Mouse (Mus musculus) hindbrain, embryonic 10.5 days (tissue): ENCODE data around the gene Msl3l2. TPM values are rescaled to one million over a fixed set of nuclear protein-coding genes. Genes with fewer than 3 reads are reported as not detected.
A peak's percentile ranks its signal among the peaks of the same experiment; 100 is the strongest.

Experiments used
- DNase-seq: peaks from one replicate; pipeline ENCODE4 v3.0.0-alpha.2; 2017; ENCODE audit warnings: low spot score
- H3K27ac ChIP-seq: fragments of 300-500 bp; sonication (generic); 2 replicates; pipeline ENCODE4 v1.5.1; 2016; ENCODE audit warnings: mild to moderate bottlenecking, moderate library complexity
- H3K27me3 ChIP-seq: fragments of 300-500 bp; sonication (generic); 2 replicates; pipeline ENCODE4 v1.6.1; 2016; ENCODE audit warnings: mild to moderate bottlenecking; ENCODE audit not compliant: poor library complexity, insufficient read depth, severe bottlenecking
- H3K36me3 ChIP-seq: fragments of 300-500 bp; sonication (generic); 2 replicates; pipeline ENCODE4 v1.6.1; 2016; ENCODE audit warnings: mild to moderate bottlenecking, moderate library complexity
- H3K4me1 ChIP-seq: fragments of 300-500 bp; sonication (generic); replicated peaks from 2 replicates; pipeline ENCODE4 v1.6.1; 2016; ENCODE audit warnings: mild to moderate bottlenecking
- H3K4me3 ChIP-seq: fragments of 300-500 bp; sonication (generic); 2 replicates; pipeline ENCODE4 v1.5.1; 2016; ENCODE audit warnings: mild to moderate bottlenecking, moderate library complexity
- H3K9me3 ChIP-seq: fragments of 300-500 bp; sonication (generic); 2 replicates; pipeline ENCODE4 v1.6.1; 2016; ENCODE audit warnings: mild to moderate bottlenecking, moderate library complexity
- WGBS: fragments of 180-500 bp; shearing (Covaris S2); methylation state at CpG from one replicate; pipeline ENCODE4 v1.1.7; 2016; 5-methylcytosine and 5-hydroxymethylcytosine counted together
- polyA plus RNA-seq: library from polyadenylated mRNA; unstranded; fragments of >200 nt; fragmentation: Nextera tagmentation; extraction: Ambion mirVana; gene quantifications from 2 replicates; pipeline ENCODE4 v1.2.1, GENCODE M21; 2016

Msl3l2 gene
- polyA plus RNA-seq, 1 experiment from 2014 or later: 10.2 TPM

DNA sequence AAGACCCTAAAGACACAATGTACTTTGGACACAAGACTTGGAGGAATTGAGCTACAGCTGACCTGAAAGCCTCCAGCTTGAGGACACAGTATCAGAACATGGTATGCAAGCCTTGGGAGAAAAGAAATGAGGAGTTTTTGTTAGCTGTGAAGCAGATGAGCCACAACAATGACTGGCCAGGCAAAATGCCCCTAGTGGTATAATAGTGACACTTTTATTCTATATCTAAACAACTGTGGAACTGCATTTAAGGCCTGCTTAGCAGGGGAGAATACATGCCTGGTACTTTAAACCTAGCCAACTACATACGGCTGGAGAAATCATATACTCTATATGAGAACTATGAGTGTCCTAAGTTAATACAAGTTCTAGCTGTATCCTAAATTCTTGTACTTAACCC lies 20.3 kb downstream of the Msl3l2 start:
- no peak for DNase-seq
- Histone ChIP-seq H3K27ac (no peak overlapping the region), H3K9me3 (no peaks in the 10 kb centered on the region), H3K36me3 (no peaks in the 10 kb centered on the region), H3K27me3 (no peaks in the 10 kb centered on the region), H3K4me3 (no peak overlapping the region), H3K4me1 (no peaks in the 10 kb centered on the region)
- WGBS: 85% methylated on average over 1 of the region's 1 CpGs

DNA sequence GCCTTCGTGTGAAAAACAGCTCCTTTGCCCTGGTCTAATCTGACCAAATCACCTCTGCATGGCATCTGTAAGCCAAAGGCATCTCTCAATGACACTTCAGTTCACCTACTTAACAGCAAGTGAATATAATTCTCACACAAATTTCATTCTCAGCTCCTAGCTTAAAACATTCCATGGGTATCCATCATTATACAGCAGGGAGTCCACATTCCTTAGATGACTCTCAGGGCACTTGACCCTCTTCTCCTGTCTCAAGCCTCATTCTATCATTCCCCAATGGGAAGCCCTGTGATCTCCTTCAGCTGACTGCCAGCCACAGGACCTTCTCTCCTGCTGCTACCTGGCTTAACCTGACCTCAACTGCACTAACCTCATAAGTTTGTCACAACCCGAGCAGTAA lies 22.9 kb downstream of the Msl3l2 start:
- Histone ChIP-seq H3K36me3 (no peaks in the 10 kb centered on the region), H3K9me3 (no peaks in the 10 kb centered on the region), H3K27ac (no peak overlapping the region), H3K4me3 (no peak overlapping the region), H3K4me1 (no peaks in the 10 kb centered on the region), H3K27me3 (no peaks in the 10 kb centered on the region)
- DNase-seq: no peak
- 83% methylated on average over 2 of the region's 2 CpGs for WGBS

DNA sequence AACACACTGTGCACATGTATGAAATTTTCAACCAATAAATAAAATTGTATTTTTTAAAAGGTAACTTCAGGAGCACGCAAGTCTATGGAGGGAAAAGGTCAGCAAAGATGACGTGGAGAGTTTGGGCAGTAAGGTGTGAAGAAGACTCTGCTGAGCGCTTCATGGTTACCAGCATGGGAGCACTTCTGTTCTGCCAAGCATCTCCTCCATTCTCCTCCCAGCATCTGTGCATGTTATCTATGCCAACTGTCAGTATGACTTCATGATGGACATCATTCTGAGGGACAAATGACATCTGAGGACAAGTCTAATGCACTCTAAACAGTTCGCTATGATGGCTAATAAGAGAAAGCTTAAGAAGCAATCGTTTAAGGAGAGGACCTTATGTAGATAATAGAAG lies 30.5 kb downstream of the Msl3l2 start:
- Histone ChIP-seq H3K9me3 (no peaks in the 10 kb centered on the region), H3K27ac (no peak overlapping the region), H3K4me1 (no peaks in the 10 kb centered on the region), H3K27me3 (no peaks in the 10 kb centered on the region), H3K36me3 (no peaks in the 10 kb centered on the region), H3K4me3 (no peak overlapping the region)
- 92% methylated on average over 5 of the region's 5 CpGs for WGBS
- no peak for DNase-seq

DNA sequence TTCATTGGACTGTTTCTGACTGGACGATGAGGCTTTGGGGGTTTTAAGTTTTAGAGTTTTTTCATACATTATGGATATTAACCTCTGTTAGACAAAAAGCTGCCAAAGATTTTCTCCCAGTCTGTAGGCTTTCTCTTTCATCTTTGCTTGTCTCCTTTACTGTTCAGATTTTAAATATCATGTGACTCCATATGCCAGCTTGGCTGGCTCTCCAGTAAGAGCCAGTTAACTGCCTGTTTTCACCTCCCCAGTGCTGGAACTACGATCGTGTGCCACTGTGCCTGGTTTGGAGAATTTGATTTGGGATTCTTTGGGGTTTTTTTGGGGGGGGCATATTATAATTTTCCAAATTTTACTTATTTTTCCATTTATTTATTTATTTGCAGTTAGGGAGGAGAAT lies 42.2 kb downstream of the Msl3l2 start:
- no peak for DNase-seq
- H3K36me3 ChIP-seq: 0 out of 2 replicates have a peak, but pooled peaks cover 4% of the 10 kb centered on the region
- no peaks in the 10 kb centered on the region for H3K4me1 ChIP-seq
- H3K27ac ChIP-seq: no peak overlapping the region
- H3K9me3 ChIP-seq: no peaks in the 10 kb centered on the region
- H3K27me3 ChIP-seq: no peaks in the 10 kb centered on the region
- no peak overlapping the region for H3K4me3 ChIP-seq
- WGBS: 88% methylated on average over 3 of the region's 3 CpGs

DNA sequence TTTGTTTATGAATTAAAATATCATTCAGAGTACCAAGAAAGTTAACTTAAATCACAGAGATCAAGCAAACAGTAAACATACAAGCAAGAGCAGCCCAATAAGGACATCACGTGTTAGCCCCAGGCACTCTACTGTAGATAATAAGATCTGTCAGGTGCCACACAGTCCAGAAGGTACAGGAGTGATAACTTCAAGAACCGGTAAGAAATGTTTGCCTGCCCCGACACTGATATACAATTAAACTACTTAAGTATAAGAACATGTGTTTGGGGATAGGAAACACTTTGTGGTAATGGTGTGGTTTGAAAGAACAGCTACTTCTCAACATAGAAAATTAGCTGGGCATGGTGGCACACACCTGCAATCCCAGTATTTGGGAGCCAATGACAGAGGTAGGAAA lies 50.2 kb downstream of the Msl3l2 start:
- no peak for DNase-seq
- Histone ChIP-seq H3K27me3 (no peaks in the 10 kb centered on the region), H3K4me1 (peaks cover 5% of the 10 kb centered on the region), H3K4me3 (no peak overlapping the region), H3K27ac (no peak overlapping the region), H3K9me3 (no peaks in the 10 kb centered on the region), H3K36me3 (0 out of 2 replicates have a peak, but pooled peaks cover 3% of the 10 kb centered on the region)
- WGBS: 93% methylated on average over 3 of the region's 3 CpGs

DNA sequence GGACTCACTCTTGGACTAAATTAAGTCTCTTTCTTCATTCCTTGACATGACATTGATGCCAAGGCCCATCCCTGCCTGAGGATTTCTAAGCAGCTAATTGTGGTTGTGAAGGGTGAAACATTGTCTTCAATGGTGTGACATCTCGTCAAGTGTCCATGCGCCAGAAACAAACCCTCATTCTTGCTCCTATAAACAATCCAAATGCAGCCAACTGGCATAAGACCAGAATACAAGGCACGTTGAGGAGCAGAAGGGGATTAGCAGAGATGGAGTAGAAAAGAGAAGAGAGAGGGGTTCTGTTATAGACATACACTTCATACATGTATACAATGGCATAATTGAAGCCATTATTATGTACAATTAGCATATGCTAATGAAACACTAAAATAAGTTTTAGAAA lies 51.5 kb downstream of the Msl3l2 start:
- no peaks in the 10 kb centered on the region for H3K9me3 ChIP-seq
- no peak for DNase-seq

DNA sequence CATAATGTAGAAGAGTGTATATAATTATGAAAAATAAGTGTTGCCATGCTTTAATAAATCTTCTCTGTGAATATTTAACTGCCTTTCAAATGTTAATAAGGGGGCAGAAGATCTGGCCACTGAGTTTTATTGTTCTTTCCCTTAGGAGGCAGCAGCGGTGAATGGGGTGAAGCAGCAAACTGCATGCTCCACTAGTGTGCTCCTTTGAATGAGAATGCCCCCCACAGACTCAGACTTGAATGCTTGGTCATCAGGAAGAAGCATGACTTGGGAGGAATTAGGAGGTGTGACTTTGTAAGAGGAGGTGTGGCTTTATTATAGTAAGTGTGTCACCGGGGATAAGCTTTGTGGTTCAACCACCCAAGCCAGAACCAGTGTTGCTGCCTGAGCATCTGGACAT lies 52.0 kb downstream of the Msl3l2 start:
- WGBS: 37% methylated on average over 2 of the region's 2 CpGs
- Histone ChIP-seq H3K4me1 (peaks cover 5% of the 10 kb centered on the region), H3K27ac (no peak overlapping the region), H3K27me3 (no peaks in the 10 kb centered on the region), H3K4me3 (no peak overlapping the region), H3K9me3 (no peaks in the 10 kb centered on the region), H3K36me3 (no peaks in the 10 kb centered on the region)
- peak; percentile 12 for DNase-seq

More for the DNA sequence above, 51.5 kb downstream of the Msl3l2 start:
- no peak overlapping the region for H3K27ac ChIP-seq
- H3K4me1 ChIP-seq: peaks cover 5% of the 10 kb centered on the region
- no peak overlapping the region for H3K4me3 ChIP-seq
- no peaks in the 10 kb centered on the region for H3K36me3 ChIP-seq
- no peaks in the 10 kb centered on the region for H3K27me3 ChIP-seq
- WGBS: 51% methylated on average over 3 of the region's 3 CpGs

DNA sequence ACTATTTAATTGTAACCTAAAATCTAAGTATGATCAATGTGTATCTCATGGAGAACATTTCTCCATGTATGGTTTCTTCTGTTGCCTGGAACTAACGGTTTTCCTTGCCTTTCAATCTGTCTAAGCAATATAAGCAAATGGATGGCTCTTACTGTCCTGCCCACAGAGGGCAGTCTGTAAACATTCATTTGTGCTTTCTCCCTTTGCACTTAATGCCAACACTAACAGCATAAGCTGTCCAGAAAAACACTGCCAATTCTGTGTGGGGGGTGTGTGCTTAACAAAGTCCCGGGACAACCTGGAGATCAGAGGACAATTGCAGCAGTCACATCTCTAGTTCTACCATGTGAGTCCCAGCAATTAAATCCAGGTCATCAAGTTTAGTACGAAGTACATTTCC lies 57.7 kb downstream of the Msl3l2 start:
- 84% methylated on average over 3 of the region's 3 CpGs for WGBS
- Histone ChIP-seq H3K36me3 (0 out of 2 replicates have a peak, but pooled peaks cover 3% of the 10 kb centered on the region), H3K4me1 (no peaks in the 10 kb centered on the region), H3K27me3 (no peaks in the 10 kb centered on the region), H3K9me3 (no peaks in the 10 kb centered on the region), H3K27ac (no peak overlapping the region), H3K4me3 (no peak overlapping the region)
- DNase-seq: no peak

DNA sequence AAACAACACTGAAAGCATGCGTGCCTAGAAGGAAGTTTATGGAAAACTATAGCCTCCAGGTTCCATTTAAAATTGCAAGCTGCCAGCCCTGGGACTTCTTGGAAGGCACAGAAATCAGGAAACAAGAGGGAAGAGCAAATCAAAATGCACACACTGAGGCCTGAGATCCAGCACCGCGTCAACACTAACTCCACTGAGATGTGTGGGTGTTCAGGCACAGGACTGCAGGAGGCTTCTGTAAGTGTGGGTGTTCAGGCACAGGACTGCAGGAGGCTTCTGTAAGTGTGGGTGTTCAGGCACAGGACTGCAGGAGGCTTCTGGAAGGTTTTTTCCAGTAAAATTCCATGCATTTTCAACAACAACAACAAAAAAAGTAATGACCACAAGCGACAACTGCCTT lies 59.0 kb downstream of the Msl3l2 start:
- Histone ChIP-seq H3K4me1 (no peaks in the 10 kb centered on the region), H3K4me3 (no peak overlapping the region), H3K27me3 (no peaks in the 10 kb centered on the region), H3K9me3 (no peaks in the 10 kb centered on the region), H3K27ac (no peak overlapping the region), H3K36me3 (0 out of 2 replicates have a peak, but pooled peaks cover 3% of the 10 kb centered on the region)
- DNase-seq: no peak
- 81% methylated on average over 4 of the region's 4 CpGs for WGBS

Other genes with a start within 250 kb of the Msl3l2 start
- 2.5 and 3.4 TPM in 2 replicates for gene Tbc1d32, start 121.8 kb downstream of the Msl3l2 start, polyA plus RNA-seq